In genomic region chr19:12824549-12824948, GRCm38 (mm10) we compare ENCODE assay signal across 16 mouse cellular contexts. TPM values are rescaled to one million over a fixed set of nuclear protein-coding genes. Genes with fewer than 3 reads are reported as not detected.
DNase-seq lines count a peak whose midpoint lies in the region; ATAC-seq and TF ChIP-seq lines count a peak whose summit lies in the region.
"Had no signal": no experiment of that assay in that cellular context is flagged by ENCODE, and none has a peak within 500 bp of the region (broad histone marks: within the 10 kb centered on the region; RNA-seq: fewer than 3 reads in every experiment).

No protein-coding gene starts in this region.

- H3K9ac ChIP-seq in intestine, postnatal 0 days (ENCODE audit: low read depth, low read length) = no peak overlapping the region
- H3K9ac ChIP-seq in intestine, embryonic 15.5 days = no peak overlapping the region
- H3K9ac ChIP-seq in midbrain, embryonic 14.5 days (replicated peaks; ENCODE audit: low read length) = no peak overlapping the region
- H3K9ac ChIP-seq in midbrain, embryonic 15.5 days = no peak overlapping the region
- no peak overlapping the region for H3K9ac ChIP-seq in forebrain, embryonic 12.5 days
- H3K9ac ChIP-seq: limb, embryonic 13.5 days; neural tube, embryonic 13.5 days had no signal

- no peaks in the 10 kb centered on the region for H3K27me3 ChIP-seq in intestine, postnatal 0 days (replicated peaks; ENCODE audit: control insufficient read depth, insufficient read depth, low read length)
- H3K27me3 ChIP-seq in intestine, embryonic 15.5 days (replicated peaks) = no peaks in the 10 kb centered on the region
- no peaks in the 10 kb centered on the region for H3K27me3 ChIP-seq in midbrain, embryonic 14.5 days (ENCODE audit: control insufficient read depth, insufficient read depth, low read length)
- H3K27me3 ChIP-seq in midbrain, embryonic 15.5 days (replicated peaks) = no peaks in the 10 kb centered on the region
- H3K27me3 ChIP-seq in forebrain, embryonic 12.5 days = no peaks in the 10 kb centered on the region
- H3K27me3 ChIP-seq: limb, embryonic 13.5 days; neural tube, embryonic 13.5 days had no signal

- TF ChIP-seq CTCF in intestine, postnatal 0 days (IDR thresholded peaks at IDR 0.05; ENCODE audit: low read depth) = peak; percentile 44

- 76% methylated on average over 4 of the region's 4 CpGs for WGBS in intestine, postnatal 0 days
- 64% methylated on average over 4 of the region's 4 CpGs for WGBS in intestine, embryonic 15.5 days
- 78% methylated on average over 4 of the region's 4 CpGs for WGBS in midbrain, embryonic 14.5 days
- 73% methylated on average over 4 of the region's 4 CpGs for WGBS in midbrain, embryonic 15.5 days
- 73% methylated on average over 4 of the region's 4 CpGs for WGBS in forebrain, embryonic 12.5 days

- peak; percentile 4 for DNase-seq in midbrain, embryonic 14.5 days
- DNase-seq in frontal cortex, postnatal 10 days (ENCODE audit: low spot score in 2 of 2) = no peak
- no peak for DNase-seq in frontal cortex, postnatal 36 days (ENCODE audit: low spot score in 2 of 2)
- DNase-seq: adrenal gland, adult 2 months; embryo, embryonic 11 days; right cerebral cortex, postnatal 14 days had no signal

- no peaks in the 10 kb centered on the region for H3K4me1 ChIP-seq in intestine, postnatal 0 days (replicated peaks; ENCODE audit: control insufficient read depth, insufficient read depth, low read length)
- no peaks in the 10 kb centered on the region for H3K4me1 ChIP-seq in intestine, embryonic 15.5 days (replicated peaks)
- H3K4me1 ChIP-seq in midbrain, embryonic 14.5 days (ENCODE audit: control insufficient read depth, insufficient read depth, low read length) = no peaks in the 10 kb centered on the region
- no peaks in the 10 kb centered on the region for H3K4me1 ChIP-seq in midbrain, embryonic 15.5 days
- no peaks in the 10 kb centered on the region for H3K4me1 ChIP-seq in forebrain, embryonic 12.5 days
- H3K4me1 ChIP-seq: limb, embryonic 13.5 days; neural tube, embryonic 13.5 days had no signal

- H3K4me3 ChIP-seq in intestine, postnatal 0 days (ENCODE audit: low read depth, low read length) = no peak overlapping the region
- H3K4me3 ChIP-seq in intestine, embryonic 15.5 days (replicated peaks) = no peak overlapping the region
- H3K4me3 ChIP-seq in midbrain, embryonic 14.5 days (replicated peaks; ENCODE audit: low read depth, low read length) = no peak overlapping the region
- H3K4me3 ChIP-seq in midbrain, embryonic 15.5 days = no peak overlapping the region
- no peak overlapping the region for H3K4me3 ChIP-seq in forebrain, embryonic 12.5 days (replicated peaks)
- H3K4me3 ChIP-seq: limb, embryonic 13.5 days; neural tube, embryonic 13.5 days had no signal

- H3K9me3 ChIP-seq in intestine, postnatal 0 days (ENCODE audit: control insufficient read depth) = no peaks in the 10 kb centered on the region
- no peaks in the 10 kb centered on the region for H3K9me3 ChIP-seq in intestine, embryonic 15.5 days
- no peaks in the 10 kb centered on the region for H3K9me3 ChIP-seq in midbrain, embryonic 14.5 days (ENCODE audit: control insufficient read depth, low read length)
- H3K9me3 ChIP-seq in midbrain, embryonic 15.5 days = no peaks in the 10 kb centered on the region
- no peaks in the 10 kb centered on the region for H3K9me3 ChIP-seq in forebrain, embryonic 12.5 days
- H3K9me3 ChIP-seq: limb, embryonic 13.5 days; neural tube, embryonic 13.5 days had no signal

- no peaks in the 10 kb centered on the region for H3K36me3 ChIP-seq in intestine, postnatal 0 days (ENCODE audit: control insufficient read depth, insufficient read depth)
- H3K36me3 ChIP-seq in intestine, embryonic 15.5 days = no peaks in the 10 kb centered on the region
- no peaks in the 10 kb centered on the region for H3K36me3 ChIP-seq in midbrain, embryonic 14.5 days (ENCODE audit: control insufficient read depth, insufficient read depth, low read length)
- no peaks in the 10 kb centered on the region for H3K36me3 ChIP-seq in midbrain, embryonic 15.5 days (replicated peaks)
- no peaks in the 10 kb centered on the region for H3K36me3 ChIP-seq in forebrain, embryonic 12.5 days (replicated peaks)
- H3K36me3 ChIP-seq: limb, embryonic 13.5 days; neural tube, embryonic 13.5 days had no signal

- ATAC-seq in intestine, postnatal 0 days = no peak
- no peak for ATAC-seq in intestine, embryonic 15.5 days
- no peak for ATAC-seq in midbrain, embryonic 14.5 days (ENCODE audit: low FRiP score, low TSS enrichment)
- no peak for ATAC-seq in midbrain, embryonic 15.5 days (replicated peaks)
- ATAC-seq in megakaryocyte-erythroid progenitor cell, adult 5-6 weeks (replicated peaks; ENCODE audit: low FRiP score, low TSS enrichment, poor library complexity, severe bottlenecking) = peak; percentile 77
- ATAC-seq in forebrain, embryonic 12.5 days (ENCODE audit: low FRiP score) = no peak
- ATAC-seq: inflammation-experienced regulatory T-cells, adult 6 months had no signal

- no peak overlapping the region for H3K4me2 ChIP-seq in intestine, postnatal 0 days (replicated peaks; ENCODE audit: low read depth)
- no peak overlapping the region for H3K4me2 ChIP-seq in intestine, embryonic 15.5 days (replicated peaks)
- no peak overlapping the region for H3K4me2 ChIP-seq in midbrain, embryonic 14.5 days (ENCODE audit: low read length)
- H3K4me2 ChIP-seq in midbrain, embryonic 15.5 days = no peak overlapping the region
- H3K4me2 ChIP-seq in forebrain, embryonic 12.5 days = no peak overlapping the region
- H3K4me2 ChIP-seq: limb, embryonic 13.5 days; neural tube, embryonic 13.5 days had no signal

- no peak overlapping the region for H3K27ac ChIP-seq in intestine, postnatal 0 days (ENCODE audit: low read depth, low read length)
- no peak overlapping the region for H3K27ac ChIP-seq in intestine, embryonic 15.5 days
- no peak overlapping the region for H3K27ac ChIP-seq in midbrain, embryonic 14.5 days (replicated peaks; ENCODE audit: low read depth, low read length)
- H3K27ac ChIP-seq in midbrain, embryonic 15.5 days = no peak overlapping the region
- no peak overlapping the region for H3K27ac ChIP-seq in forebrain, embryonic 12.5 days
- H3K27ac ChIP-seq: limb, embryonic 13.5 days; neural tube, embryonic 13.5 days had no signal

RNA-seq across cellular contexts. Expression of gene Gm5244, which starts 21.9 kb away (rescaled TPM):
- polyA plus RNA-seq in intestine, postnatal 0 days (2015; fragmentation: Nextera tagmentation; extraction: Ambion mirVana) = not detected in 2 replicates
- not detected in 2 replicates for polyA plus RNA-seq in intestine, embryonic 15.5 days (2015; fragmentation: Nextera tagmentation; extraction: Ambion mirVana)
- not detected in 2 replicates for polyA plus RNA-seq in midbrain, embryonic 14.5 days (2014; fragmentation: Nextera tagmentation; extraction: Ambion mirVana)
- polyA plus RNA-seq in midbrain, embryonic 15.5 days (2015; fragmentation: Nextera tagmentation; extraction: Ambion mirVana) = not detected in 2 replicates
- not detected in 2 replicates for total RNA-seq in megakaryocyte-erythroid progenitor cell, adult 5-6 weeks (2014; fragmentation: Nextera tagmentation)
- total RNA-seq in megakaryocyte-erythroid progenitor cell, adult 5-6 weeks (2017) = not detected in 2 replicates
- polyA plus RNA-seq in forebrain, embryonic 12.5 days (2016; fragmentation: Nextera tagmentation; extraction: Ambion mirVana) = not detected in 2 replicates
- total RNA-seq: adrenal gland, adult 2 months; gastrocnemius, adult 8-10 months had no signal
- polyA plus RNA-seq: adrenal gland, adult 2 months; heart, embryonic 16.5 days; limb, embryonic 13.5 days; neural tube, embryonic 13.5 days had no signal

RNA-seq across cellular contexts. Expression of gene Lpxn, which starts 28.6 kb away (rescaled TPM):
- polyA plus RNA-seq in intestine, postnatal 0 days (2015; fragmentation: Nextera tagmentation; extraction: Ambion mirVana) = 1.7 and 1.9 TPM in 2 replicates
- polyA plus RNA-seq in intestine, embryonic 15.5 days (2015; fragmentation: Nextera tagmentation; extraction: Ambion mirVana) = 2.3 and 3.0 TPM in 2 replicates
- 0.46 and 1.3 TPM in 2 replicates for polyA plus RNA-seq in midbrain, embryonic 14.5 days (2014; fragmentation: Nextera tagmentation; extraction: Ambion mirVana)
- 1.0 TPM in 2 replicates for polyA plus RNA-seq in midbrain, embryonic 15.5 days (2015; fragmentation: Nextera tagmentation; extraction: Ambion mirVana)
- 0.50 and 0.64 TPM in 2 replicates for total RNA-seq in megakaryocyte-erythroid progenitor cell, adult 5-6 weeks (2014; fragmentation: Nextera tagmentation)
- 0.80 and 3.6 TPM in 2 replicates for total RNA-seq in megakaryocyte-erythroid progenitor cell, adult 5-6 weeks (2017)
- polyA plus RNA-seq in forebrain, embryonic 12.5 days (2016; fragmentation: Nextera tagmentation; extraction: Ambion mirVana) = 0.87 and 1.1 TPM in 2 replicates

RNA-seq across cellular contexts. Expression of gene Zfp91, which starts 28.6 kb away (rescaled TPM):
- 13.6 and 15.1 TPM in 2 replicates for polyA plus RNA-seq in intestine, postnatal 0 days (2015; fragmentation: Nextera tagmentation; extraction: Ambion mirVana)
- 14.0 and 15.4 TPM in 2 replicates for polyA plus RNA-seq in intestine, embryonic 15.5 days (2015; fragmentation: Nextera tagmentation; extraction: Ambion mirVana)
- 10.6 and 15.3 TPM in 2 replicates for polyA plus RNA-seq in midbrain, embryonic 14.5 days (2014; fragmentation: Nextera tagmentation; extraction: Ambion mirVana)
- 13.5 and 13.8 TPM in 2 replicates for polyA plus RNA-seq in midbrain, embryonic 15.5 days (2015; fragmentation: Nextera tagmentation; extraction: Ambion mirVana)
- total RNA-seq in megakaryocyte-erythroid progenitor cell, adult 5-6 weeks (2014; fragmentation: Nextera tagmentation) = 62.4 and 66.6 TPM in 2 replicates
- total RNA-seq in megakaryocyte-erythroid progenitor cell, adult 5-6 weeks (2017) = 105 and 123 TPM in 2 replicates
- polyA plus RNA-seq in forebrain, embryonic 12.5 days (2016; fragmentation: Nextera tagmentation; extraction: Ambion mirVana) = 22.1 and 23.0 TPM in 2 replicates

RNA-seq across cellular contexts. Expression of gene Olfr1444, which starts 32.5 kb away (rescaled TPM):
- polyA plus RNA-seq in intestine, postnatal 0 days (2015; fragmentation: Nextera tagmentation; extraction: Ambion mirVana) = not detected in 2 replicates
- polyA plus RNA-seq in intestine, embryonic 15.5 days (2015; fragmentation: Nextera tagmentation; extraction: Ambion mirVana) = not detected in 2 replicates
- polyA plus RNA-seq in midbrain, embryonic 14.5 days (2014; fragmentation: Nextera tagmentation; extraction: Ambion mirVana) = not detected in 2 replicates
- polyA plus RNA-seq in midbrain, embryonic 15.5 days (2015; fragmentation: Nextera tagmentation; extraction: Ambion mirVana) = not detected in 2 replicates
- not detected in 2 replicates for total RNA-seq in megakaryocyte-erythroid progenitor cell, adult 5-6 weeks (2014; fragmentation: Nextera tagmentation)
- not detected in 2 replicates for total RNA-seq in megakaryocyte-erythroid progenitor cell, adult 5-6 weeks (2017)
- not detected in 2 replicates for polyA plus RNA-seq in forebrain, embryonic 12.5 days (2016; fragmentation: Nextera tagmentation; extraction: Ambion mirVana)
- total RNA-seq: adrenal gland, adult 2 months; gastrocnemius, adult 8-10 months had no signal
- polyA plus RNA-seq: adrenal gland, adult 2 months; heart, embryonic 16.5 days; limb, embryonic 13.5 days; neural tube, embryonic 13.5 days had no signal

RNA-seq across cellular contexts. Expression of gene Olfr1445, which starts 59.1 kb away (rescaled TPM):
- polyA plus RNA-seq in intestine, postnatal 0 days (2015; fragmentation: Nextera tagmentation; extraction: Ambion mirVana) = not detected in 2 replicates
- polyA plus RNA-seq in intestine, embryonic 15.5 days (2015; fragmentation: Nextera tagmentation; extraction: Ambion mirVana) = not detected in 2 replicates
- not detected in 2 replicates for polyA plus RNA-seq in midbrain, embryonic 14.5 days (2014; fragmentation: Nextera tagmentation; extraction: Ambion mirVana)
- polyA plus RNA-seq in midbrain, embryonic 15.5 days (2015; fragmentation: Nextera tagmentation; extraction: Ambion mirVana) = not detected in 2 replicates
- total RNA-seq in megakaryocyte-erythroid progenitor cell, adult 5-6 weeks (2014; fragmentation: Nextera tagmentation) = not detected in 2 replicates
- total RNA-seq in megakaryocyte-erythroid progenitor cell, adult 5-6 weeks (2017) = not detected in 2 replicates
- not detected in 2 replicates for polyA plus RNA-seq in forebrain, embryonic 12.5 days (2016; fragmentation: Nextera tagmentation; extraction: Ambion mirVana)
- total RNA-seq: adrenal gland, adult 2 months; gastrocnemius, adult 8-10 months had no signal
- polyA plus RNA-seq: adrenal gland, adult 2 months; heart, embryonic 16.5 days; inflammation-experienced regulatory T-cells, adult 6 months; limb, embryonic 13.5 days; neural tube, embryonic 13.5 days had no signal
